Mouse (Mus musculus) forebrain, embryonic 14.5 days (tissue): ENCODE measurements around the gene Sft2d1. TPM values are rescaled to one million over a fixed set of nuclear protein-coding genes. Genes with fewer than 3 reads are reported as not detected.

Experiments used
- polyA plus RNA-seq: library from polyadenylated mRNA; unstranded; fragments of >200 nt; fragmentation: Nextera tagmentation; extraction: Ambion mirVana; gene quantifications from 2 replicates; pipeline ENCODE4 v1.2.1, GENCODE M21; 2014

The Sft2d1 gene
- polyA plus RNA-seq, 1 experiment from 2014 or later: 159 TPM

Other genes starting within 250 kb of the Sft2d1 start
- gene Gm49673, start 163.3 kb upstream of the Sft2d1 start, polyA plus RNA-seq: 0.22 TPM in 1 of 2 replicates, not detected in the other
- 15.0 and 15.3 TPM in 2 replicates for gene Rnaset2a, start 163.0 kb upstream of the Sft2d1 start, polyA plus RNA-seq
- 28.3 and 35.8 TPM in 2 replicates for gene Fgfr1op, start 145.6 kb upstream of the Sft2d1 start, polyA plus RNA-seq
- gene Ccr6, start 75.1 kb upstream of the Sft2d1 start, polyA plus RNA-seq: not detected in 2 replicates
- gene Mpc1, start 28.2 kb upstream of the Sft2d1 start, polyA plus RNA-seq: 340 and 366 TPM in 2 replicates
- 9.7 and 10.8 TPM in 2 replicates for gene Prr18, start 26.4 kb downstream of the Sft2d1 start, polyA plus RNA-seq
- 0.35 and 0.51 TPM in 2 replicates for gene T2, start 44.9 kb downstream of the Sft2d1 start, polyA plus RNA-seq
- 0.67 and 0.83 TPM in 2 replicates for gene T, start 123.3 kb downstream of the Sft2d1 start, polyA plus RNA-seq
- 12.1 and 14.3 TPM in 2 replicates for gene Pde10a, start 214.3 kb downstream of the Sft2d1 start, polyA plus RNA-seq